Mouse (Mus musculus): Measurements from ENCODE around the gene Gemin4.
A peak's percentile ranks its signal among the peaks of the same experiment; 100 is the strongest.

Gene Gemin4

DNA sequence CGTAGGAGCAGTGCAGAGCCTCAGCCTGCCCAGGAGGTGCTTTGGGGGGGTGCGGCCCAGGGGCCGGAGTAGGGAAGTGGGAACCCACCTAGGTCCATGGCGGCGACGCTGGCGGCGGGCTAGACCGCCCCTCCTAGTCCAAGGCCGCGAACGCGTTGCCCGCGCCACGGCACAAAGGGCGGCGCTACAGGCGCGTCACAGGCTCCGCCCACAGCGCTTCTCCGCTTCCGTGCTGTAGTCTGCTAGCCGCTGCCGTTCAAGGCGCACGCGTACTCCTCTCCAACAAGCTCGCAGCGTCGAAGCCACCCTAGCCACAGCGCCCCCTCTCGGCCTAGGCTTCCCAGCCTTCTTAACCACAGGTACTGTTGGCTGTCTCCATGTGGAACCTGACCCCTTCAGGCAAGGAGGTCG is at the start of gene Gemin4, which contains the start of gene Dbil5:
Gene Gemin4, minus strand, starts transcription at position 275 of the 411 bp plus-strand sequence.
Gene Dbil5, plus strand, starts transcription at position 219 of the 411 bp plus-strand sequence.
- DNase-seq (ENCODE audit: low spot score): peak; percentile 96

GRCm38 (mm10) chr11:76262611-76263351 is 45.3 kb upstream of the Gemin4 start:
- no peak for DNase-seq (ENCODE audit: low spot score)

GRCm38 (mm10) chr11:76261224-76261623 is 43.8 kb upstream of the Gemin4 start:
- DNase-seq (ENCODE audit: low spot score): no peak

DNA sequence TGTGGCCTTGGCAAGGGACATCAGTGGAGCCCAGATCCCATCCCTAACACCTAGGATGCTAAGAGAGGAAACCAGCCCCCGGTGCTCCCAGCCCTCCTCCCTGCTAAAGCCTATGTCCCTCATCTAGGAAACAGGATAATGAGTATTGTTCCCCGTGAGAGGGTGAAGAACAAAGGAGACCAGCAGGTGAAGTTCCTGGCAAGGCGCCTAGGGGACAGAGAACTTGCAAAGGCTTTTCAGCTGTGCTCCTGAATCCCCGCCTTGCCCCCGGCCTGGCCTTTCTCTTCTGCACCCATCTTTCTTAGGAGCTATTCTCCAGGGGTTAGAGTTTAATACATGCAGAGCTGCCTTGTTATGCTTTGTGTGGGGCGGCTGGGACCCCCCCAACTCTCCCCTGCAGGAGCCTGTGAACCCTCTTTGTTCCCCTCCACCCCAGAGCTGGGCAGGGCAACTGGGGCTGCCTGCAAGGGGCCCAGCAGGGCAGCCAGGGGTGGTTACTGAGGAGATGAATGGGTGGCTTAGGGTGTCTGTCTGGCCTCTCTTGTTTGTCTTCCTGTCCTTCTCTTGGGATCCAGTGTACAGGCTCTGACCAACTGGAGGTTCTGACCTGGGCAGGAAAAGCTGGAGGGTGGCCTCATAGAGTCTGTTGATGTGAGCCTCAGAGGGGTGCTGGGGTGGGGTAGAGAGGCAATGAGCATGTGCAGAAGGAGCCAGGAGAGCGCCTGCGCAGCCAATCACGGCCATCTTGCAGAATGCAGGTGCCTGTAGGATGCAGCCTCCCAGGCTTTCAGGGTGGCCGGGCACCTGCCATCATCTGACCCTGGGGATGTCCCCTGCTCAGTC is 43.0 kb upstream of the Gemin4 start:
- DNase-seq (ENCODE audit: low spot score): no peak

DNA sequence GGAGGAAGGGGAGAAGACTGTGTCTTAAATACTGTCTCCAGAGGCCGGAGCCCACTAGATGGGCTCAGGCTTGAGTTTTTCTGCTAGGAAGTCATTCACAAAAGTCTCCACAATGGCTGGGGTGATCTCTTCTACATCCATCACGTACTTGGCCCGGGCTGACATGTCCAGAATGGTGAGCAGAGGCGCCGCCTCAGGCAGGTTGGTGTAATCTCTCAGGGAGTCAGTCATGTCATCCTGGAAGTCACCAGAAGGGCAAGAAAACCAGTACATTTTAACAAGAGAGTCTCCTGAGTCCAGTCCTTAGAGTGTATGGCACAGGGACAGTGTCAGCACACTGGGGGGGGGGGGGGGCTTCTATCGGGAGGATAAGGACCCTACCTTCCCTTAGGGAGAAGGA is 41.0 kb upstream of the Gemin4 start:
- DNase-seq (ENCODE audit: low spot score): no peak

DNA sequence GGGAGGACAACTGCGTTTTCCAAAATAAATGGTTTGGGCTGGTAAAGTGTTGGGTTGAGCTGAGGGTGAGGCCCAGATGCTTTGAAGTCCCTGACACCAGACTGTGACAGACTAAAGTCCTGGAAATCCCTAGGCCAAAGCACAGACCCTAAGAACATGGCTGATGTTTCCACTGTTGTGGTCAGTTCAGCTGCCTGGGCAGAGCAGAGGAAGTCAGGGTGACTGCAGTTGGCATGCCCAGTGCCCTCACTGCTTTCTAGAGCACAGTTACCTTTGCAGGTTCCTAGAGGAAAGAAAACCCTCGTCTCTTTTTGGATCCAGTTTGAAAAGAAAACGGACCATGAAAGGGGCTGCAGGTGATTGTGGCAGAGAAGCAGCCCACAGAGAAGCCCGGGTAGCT is 39.9 kb upstream of the Gemin4 start:
- DNase-seq (ENCODE audit: low spot score): no peak

DNA sequence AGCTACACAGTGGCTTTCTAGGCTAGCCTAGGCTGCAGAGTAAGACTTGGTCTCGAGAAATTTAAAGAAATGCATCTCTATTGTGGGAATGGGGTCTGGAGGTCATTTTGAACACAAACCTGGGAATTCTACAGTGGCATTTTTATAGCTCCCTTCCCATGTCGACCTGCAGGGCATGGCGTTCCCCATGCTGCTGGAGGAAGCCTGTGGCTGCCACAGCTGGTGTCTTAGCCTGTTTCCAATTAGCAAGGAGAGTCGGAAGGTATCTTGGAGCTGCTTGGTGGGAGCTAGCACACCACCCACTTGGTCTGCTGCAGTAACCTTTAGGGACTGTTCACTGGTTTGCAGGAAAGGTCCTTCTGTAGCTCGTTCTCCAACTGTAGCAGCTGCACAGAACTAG is 38.7 kb upstream of the Gemin4 start:
- peak; percentile 16 for DNase-seq (ENCODE audit: low spot score)

DNA sequence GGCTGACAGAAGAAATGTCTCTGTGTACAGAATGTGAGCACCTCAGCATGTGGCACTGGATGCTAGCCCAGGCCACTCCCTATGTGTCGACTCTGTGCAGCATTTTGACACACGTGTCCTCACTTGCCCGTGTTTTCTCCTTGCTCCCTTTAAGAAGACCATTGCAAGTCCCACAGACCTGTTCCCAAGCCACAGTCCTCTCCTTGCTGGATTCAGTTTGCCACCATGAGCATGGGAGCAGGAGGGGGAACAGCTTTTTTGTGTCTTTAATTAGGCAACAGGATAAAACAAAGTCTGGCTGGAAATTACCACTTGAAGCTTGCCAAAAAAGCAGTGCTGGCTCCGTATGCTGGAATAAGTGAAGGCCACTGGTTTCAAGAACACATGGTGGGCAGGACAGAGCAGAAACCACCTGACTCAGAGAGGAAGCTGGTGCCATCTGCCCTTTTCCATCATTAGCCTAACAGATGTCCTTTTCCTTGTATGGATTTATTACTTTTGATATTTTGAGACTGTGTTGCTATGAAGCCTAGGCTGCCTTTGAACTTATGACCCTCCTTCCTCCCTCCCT is 38.1 kb upstream of the Gemin4 start:
- DNase-seq (ENCODE audit: low spot score): peak; percentile 44

DNA sequence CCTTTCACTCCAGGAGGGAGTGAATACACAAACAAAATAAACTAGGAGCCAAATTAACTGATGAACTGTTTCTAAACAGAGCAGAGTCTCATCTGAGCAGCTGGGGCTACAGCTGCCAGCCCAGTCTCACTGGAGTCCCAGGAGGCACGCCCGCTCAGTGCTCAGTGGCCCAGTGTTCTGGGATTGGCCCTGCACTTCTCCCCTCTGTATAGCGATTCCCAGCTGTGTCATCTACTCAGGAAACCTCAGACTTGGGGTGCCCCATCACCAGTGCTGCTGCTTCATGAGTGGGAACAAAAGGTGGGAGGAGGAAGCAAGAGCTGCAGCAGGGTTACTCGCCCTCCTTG is 36.4 kb upstream of the Gemin4 start:
- DNase-seq (ENCODE audit: low spot score): no peak

DNA sequence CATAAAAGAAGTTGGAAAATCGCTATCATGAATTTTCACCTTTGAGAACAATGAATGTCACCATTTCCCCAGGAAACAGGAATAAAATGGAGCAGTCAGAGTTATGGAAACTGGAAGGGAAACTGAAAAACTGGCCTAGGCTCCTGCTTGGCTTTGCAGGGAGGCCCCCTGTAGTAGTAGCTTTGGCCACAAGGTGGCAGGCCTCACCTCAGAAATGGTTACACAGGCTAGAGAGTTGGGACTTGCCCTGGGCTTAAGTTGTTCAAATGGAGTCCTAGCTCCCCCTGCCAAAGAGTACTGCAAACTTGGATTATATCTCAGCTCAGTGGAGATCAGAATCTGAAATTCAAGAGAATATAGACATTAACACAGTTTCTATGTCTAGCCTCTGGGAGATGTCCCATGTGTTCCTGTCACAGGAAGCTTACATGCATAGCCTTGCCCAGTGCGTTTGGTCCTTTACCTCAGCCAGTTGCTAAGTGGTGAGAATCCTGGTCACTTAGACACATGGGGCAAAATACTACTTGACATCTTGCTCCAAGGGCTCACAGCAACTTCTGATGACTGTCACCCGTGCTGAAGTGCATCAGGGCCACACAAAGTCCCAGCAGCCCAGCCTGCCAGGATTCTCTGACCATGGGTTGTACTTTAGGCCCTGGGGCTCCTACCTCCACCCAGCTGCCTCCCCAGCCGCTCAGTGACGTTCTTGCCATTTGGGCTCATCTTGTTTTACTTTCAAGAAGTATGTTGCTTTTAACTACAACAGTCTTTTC is 35.9 kb upstream of the Gemin4 start:
- DNase-seq (ENCODE audit: low spot score): peak; percentile 73

GRCm38 (mm10) chr11:76252036-76252435 is 34.6 kb upstream of the Gemin4 start:
- DNase-seq (ENCODE audit: low spot score): peak; percentile 24

- peak; percentile 22 for DNase-seq (ENCODE audit: low spot score)
These were observed 29.8 kb upstream of the Gemin4 start for GRCm38 (mm10) chr11:76247239-76247638.

- no peak for DNase-seq (ENCODE audit: low spot score)
These were observed 29.0 kb upstream of the Gemin4 start for GRCm38 (mm10) chr11:76246439-76246838.

- DNase-seq (ENCODE audit: low spot score): peak; percentile 93
These were observed 26.5 kb upstream of the Gemin4 start for GRCm38 (mm10) chr11:76243811-76244546.

- peak; percentile 90 for DNase-seq (ENCODE audit: low spot score)
These were observed 25.7 kb upstream of the Gemin4 start, which contains the start of the genes Mrm3 and Glod4 for GRCm38 (mm10) chr11:76242901-76243810. Gene Mrm3 (plus strand): TSS chr11:76243715. Gene Glod4 (minus strand): TSS chr11:76243725.

DNA sequence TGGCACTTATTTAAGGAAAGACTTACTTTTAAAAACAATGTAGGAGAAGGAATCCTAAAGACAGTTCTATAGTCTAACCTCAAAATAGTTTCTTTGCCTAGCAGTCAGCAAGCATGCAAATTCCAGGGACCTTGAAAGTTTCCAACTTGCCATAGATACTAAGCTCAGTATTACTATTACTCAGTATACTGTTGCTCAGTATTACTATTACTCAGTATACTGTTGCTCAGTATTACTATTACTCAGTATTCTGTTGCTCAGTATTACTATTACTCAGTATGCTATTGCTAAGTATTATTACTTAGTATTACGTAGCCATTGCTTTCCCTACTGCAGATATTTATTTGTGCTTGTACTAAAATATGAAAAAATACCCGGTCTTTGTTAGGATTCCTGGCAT is 22.3 kb upstream of the Gemin4 start:
- no peak for DNase-seq (ENCODE audit: low spot score)

GRCm38 (mm10) chr11:76236136-76236535 is 18.7 kb upstream of the Gemin4 start:
- no peak for DNase-seq (ENCODE audit: low spot score)

GRCm38 (mm10) chr11:76225051-76225450 is 7.6 kb upstream of the Gemin4 start:
- no peak for DNase-seq (ENCODE audit: low spot score)

GRCm38 (mm10) chr11:76224631-76225030 is 7.2 kb upstream of the Gemin4 start:
- DNase-seq (ENCODE audit: low spot score): no peak

All from MN1 (cell line).